Mouse (Mus musculus): ENCODE measurements around the gene Prss56. TPM values are rescaled to one million over a fixed set of nuclear protein-coding genes. Genes with fewer than 3 reads are reported as not detected.

Prss56 gene
- polyA plus RNA-seq, 1 experiment: not detected

- Histone ChIP-seq H3K4me3 (ENCODE audit: insufficient read depth, low read depth, low read length) (no peak overlapping the region), H3K4me1 (ENCODE audit: control insufficient read depth, insufficient read depth, low read length) (no peaks in the 10 kb centered on the region), H3K27ac (ENCODE audit: insufficient read depth, low read depth, low read length) (no peak overlapping the region)
- no peak for TF ChIP-seq POLR2A (IDR thresholded peaks at IDR 0.05; ENCODE audit: insufficient read depth, low read depth, low read length)
- no peak for TF ChIP-seq CTCF (IDR thresholded peaks at IDR 0.05; ENCODE audit: insufficient read depth, low read depth, low read length)
- 80% methylated on average over 12 of the region's 12 CpGs for WGBS
Observed at GRCm38 (mm10) chr1:87198119-87199065, 15.3 kb downstream of the Prss56 start.

GRCm38 (mm10) chr1:87200811-87201210, 17.7 kb downstream of the Prss56 start:
- TF ChIP-seq CTCF (IDR thresholded peaks at IDR 0.05; ENCODE audit: insufficient read depth, low read depth, low read length) (no peak), POLR2A (IDR thresholded peaks at IDR 0.05; ENCODE audit: insufficient read depth, low read depth, low read length) (no peak)
- Histone ChIP-seq H3K4me3 (ENCODE audit: insufficient read depth, low read depth, low read length) (no peak overlapping the region), H3K27ac (ENCODE audit: insufficient read depth, low read depth, low read length) (no peak overlapping the region), H3K4me1 (ENCODE audit: control insufficient read depth, insufficient read depth, low read length) (no peaks in the 10 kb centered on the region)
- 55% methylated on average over 2 of the region's 2 CpGs for WGBS

- WGBS: 24% methylated on average over 1 of the region's 1 CpGs
- no peak for TF ChIP-seq POLR2A (IDR thresholded peaks at IDR 0.05; ENCODE audit: insufficient read depth, low read depth, low read length)
- TF ChIP-seq CTCF (IDR thresholded peaks at IDR 0.05; ENCODE audit: insufficient read depth, low read depth, low read length): no peak
- no peak overlapping the region for H3K27ac ChIP-seq (ENCODE audit: insufficient read depth, low read depth, low read length)
- no peaks in the 10 kb centered on the region; the same call in 1 of the 2 replicates for H3K4me1 ChIP-seq (ENCODE audit: control insufficient read depth, insufficient read depth, low read length)
- no peak overlapping the region for H3K4me3 ChIP-seq (ENCODE audit: insufficient read depth, low read depth, low read length)
Observed at GRCm38 (mm10) chr1:87201848-87202247, 18.7 kb downstream of the Prss56 start.

GRCm38 (mm10) chr1:87203779-87204178, 20.7 kb downstream of the Prss56 start:
- 81% methylated on average over 5 of the region's 5 CpGs for WGBS
- no peak for TF ChIP-seq CTCF (IDR thresholded peaks at IDR 0.05; ENCODE audit: insufficient read depth, low read depth, low read length)
- TF ChIP-seq POLR2A (IDR thresholded peaks at IDR 0.05; ENCODE audit: insufficient read depth, low read depth, low read length): no peak

GRCm38 (mm10) chr1:87204465-87204864, 21.4 kb downstream of the Prss56 start, which contains the start of gene Chrng:
Chrng (plus strand) TSS chr1:87204657.
- H3K4me1 ChIP-seq (ENCODE audit: control insufficient read depth, insufficient read depth, low read length): no peaks in the 10 kb centered on the region; the same call in 1 of the 2 replicates
- WGBS: 92% methylated on average over 7 of the region's 7 CpGs
- no peak within 1 kb of the TSS for H3K27ac ChIP-seq (ENCODE audit: insufficient read depth, low read depth, low read length)
- H3K4me3 ChIP-seq (ENCODE audit: insufficient read depth, low read depth, low read length): no peak within 1 kb of the TSS
- no peak for TF ChIP-seq CTCF (IDR thresholded peaks at IDR 0.05; ENCODE audit: insufficient read depth, low read depth, low read length)
- no peak for TF ChIP-seq POLR2A (IDR thresholded peaks at IDR 0.05; ENCODE audit: insufficient read depth, low read depth, low read length)

More at GRCm38 (mm10) chr1:87203779-87204178, 20.7 kb downstream of the Prss56 start:
- H3K4me3 ChIP-seq (ENCODE audit: insufficient read depth, low read depth, low read length): no peak overlapping the region
- no peak overlapping the region for H3K27ac ChIP-seq (ENCODE audit: insufficient read depth, low read depth, low read length)
- no peaks in the 10 kb centered on the region; the same call in 1 of the 2 replicates for H3K4me1 ChIP-seq (ENCODE audit: control insufficient read depth, insufficient read depth, low read length)

- Histone ChIP-seq H3K4me1 (ENCODE audit: control insufficient read depth, insufficient read depth, low read length) (no peaks in the 10 kb centered on the region; the same call in 1 of the 2 replicates), H3K4me3 (ENCODE audit: insufficient read depth, low read depth, low read length) (no peak overlapping the region), H3K27ac (ENCODE audit: insufficient read depth, low read depth, low read length) (no peak overlapping the region)
- 77% methylated on average over 6 of the region's 6 CpGs for WGBS
- TF ChIP-seq CTCF (IDR thresholded peaks at IDR 0.05; ENCODE audit: insufficient read depth, low read depth, low read length) (no peak), POLR2A (IDR thresholded peaks at IDR 0.05; ENCODE audit: insufficient read depth, low read depth, low read length) (no peak)
Observed at GRCm38 (mm10) chr1:87205038-87205437, 21.9 kb downstream of the Prss56 start.

- no peak for TF ChIP-seq POLR2A (IDR thresholded peaks at IDR 0.05; ENCODE audit: insufficient read depth, low read depth, low read length)
- TF ChIP-seq CTCF (IDR thresholded peaks at IDR 0.05; ENCODE audit: insufficient read depth, low read depth, low read length): no peak
- Histone ChIP-seq H3K4me3 (ENCODE audit: insufficient read depth, low read depth, low read length) (no peak overlapping the region), H3K27ac (ENCODE audit: insufficient read depth, low read depth, low read length) (no peak overlapping the region), H3K4me1 (ENCODE audit: control insufficient read depth, insufficient read depth, low read length) (no peaks in the 10 kb centered on the region; the same call in 1 of the 2 replicates)
- WGBS: 40% methylated on average over 3 of the region's 3 CpGs
Observed at GRCm38 (mm10) chr1:87205502-87205901, 22.4 kb downstream of the Prss56 start.

GRCm38 (mm10) chr1:87206339-87206738, 23.2 kb downstream of the Prss56 start:
- TF ChIP-seq CTCF (IDR thresholded peaks at IDR 0.05; ENCODE audit: insufficient read depth, low read depth, low read length): no peak
- WGBS: 29% methylated on average over 17 of the region's 17 CpGs
- Histone ChIP-seq H3K4me1 (ENCODE audit: control insufficient read depth, insufficient read depth, low read length) (no peaks in the 10 kb centered on the region; the same call in 1 of the 2 replicates), H3K27ac (ENCODE audit: insufficient read depth, low read depth, low read length) (no peak overlapping the region), H3K4me3 (ENCODE audit: insufficient read depth, low read depth, low read length) (no peak overlapping the region)

- peaks cover 5% of the 10 kb centered on the region; the same call in 1 of the 2 replicates for H3K4me1 ChIP-seq (ENCODE audit: control insufficient read depth, insufficient read depth, low read length)
- H3K4me3 ChIP-seq (ENCODE audit: insufficient read depth, low read depth, low read length): no peak overlapping the region
- 87% methylated on average over 4 of the region's 4 CpGs for WGBS
- H3K27ac ChIP-seq (ENCODE audit: insufficient read depth, low read depth, low read length): no peak overlapping the region
- TF ChIP-seq POLR2A (IDR thresholded peaks at IDR 0.05; ENCODE audit: insufficient read depth, low read depth, low read length) (no peak), CTCF (IDR thresholded peaks at IDR 0.05; ENCODE audit: insufficient read depth, low read depth, low read length) (no peak)
Observed at GRCm38 (mm10) chr1:87211431-87211830, 28.3 kb downstream of the Prss56 start.

Data from olfactory bulb, adult 2 months (tissue).